14 mouse cellular contexts compared by ENCODE assay signal in the genomic region with DNA sequence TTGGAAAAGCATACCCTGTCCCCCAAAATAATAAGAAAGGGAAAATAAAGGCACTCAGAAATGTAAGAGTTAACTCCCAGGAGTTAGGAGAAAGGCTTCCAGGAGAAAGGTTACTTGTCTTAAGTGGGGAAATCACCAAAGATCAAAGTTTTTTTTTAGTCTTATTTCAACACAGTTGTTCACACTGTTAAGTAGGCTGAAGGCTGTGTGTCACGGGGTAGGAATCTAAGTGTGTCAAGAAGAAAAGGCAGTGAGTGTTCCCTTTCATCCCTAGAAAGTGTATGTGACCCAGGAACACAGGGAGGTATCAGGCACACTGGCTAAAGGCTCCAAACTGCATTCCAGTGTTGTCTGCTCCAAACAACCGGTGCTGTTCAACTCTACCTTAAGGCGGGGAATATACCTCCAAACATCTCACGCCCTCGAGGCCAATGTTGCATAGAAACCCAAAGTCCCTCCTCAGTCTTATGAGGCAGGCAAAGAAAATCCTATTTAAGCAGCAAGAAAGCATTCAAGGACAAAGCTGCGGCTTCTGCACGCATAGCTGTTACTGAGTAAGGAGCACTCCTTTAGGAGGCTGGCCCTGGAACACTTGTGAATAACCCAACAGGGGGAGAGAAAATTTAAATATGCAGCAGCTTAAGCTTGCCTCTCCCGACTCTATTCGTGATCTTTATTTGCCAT. TPM values are rescaled to one million over a fixed set of nuclear protein-coding genes. Genes with fewer than 3 reads are reported as not detected.
DNase-seq lines count a peak whose midpoint lies in the region; ATAC-seq and TF ChIP-seq lines count a peak whose summit lies in the region.
"Had no signal": no experiment of that assay in that cellular context is flagged by ENCODE, and none has a peak within 500 bp of the region (broad histone marks: within the 10 kb centered on the region; RNA-seq: fewer than 3 reads in every experiment).

No protein-coding gene starts in this region.

- 0 out of 2 replicates have a peak, but pooled peaks cover 4% of the 10 kb centered on the region for H3K4me1 ChIP-seq in lung, embryonic 14.5 days (ENCODE audit: insufficient read depth)
- peaks cover 69% of the 10 kb centered on the region for H3K4me1 ChIP-seq in E14TG2a.4 (replicated peaks; ENCODE audit: low read depth, low read length)
- H3K4me1 ChIP-seq in liver, embryonic 16.5 days (ENCODE audit: control insufficient read depth, low read depth, low read length) = peaks cover 45% of the 10 kb centered on the region

- DNase-seq in lung, embryonic 14.5 days = peak; percentile 37
- DNase-seq in lung, postnatal 14 days = no peak
- peak; percentile 38 for DNase-seq in brain, embryonic 14.5 days (ENCODE audit: low read depth)
- DNase-seq in thymus, postnatal 25 days = no peak
- DNase-seq in right cerebral cortex, postnatal 25 days = no peak
- DNase-seq in frontal cortex, adult 2 months (ENCODE audit: extremely low spot score in 1 of 2, low spot score in 1 of 2) = no peak
- DNase-seq: cerebellum, postnatal 36 days; layer of hippocampus, adult 9-11 months; right cerebral cortex, postnatal 14 days had no signal

- no peak for TF ChIP-seq POLR2A in brain, embryonic 14.5 days (IDR thresholded peaks at IDR 0.05; ENCODE audit: borderline replicate concordance, extremely low read depth, insufficient read depth, insufficient read length, poor library complexity, severe bottlenecking)

- WGBS in lung, embryonic 14.5 days = 46% methylated on average over 9 of the region's 9 CpGs
- WGBS in liver, embryonic 16.5 days (ENCODE audit: insufficient replicate concordance) = 34% methylated on average over 9 of the region's 9 CpGs

- peak overlapping the region; percentile 29; the same call in 1 of the 2 replicates for H3K4me2 ChIP-seq in lung, embryonic 14.5 days
- no peak overlapping the region for H3K4me2 ChIP-seq in liver, embryonic 16.5 days (ENCODE audit: low read depth, low read length)
- H3K4me2 ChIP-seq: embryonic facial prominence, embryonic 15.5 days; hindbrain, embryonic 15.5 days had no signal

- H3K4me3 ChIP-seq in lung, embryonic 14.5 days (ENCODE audit: low read depth, low read length) = no peak overlapping the region
- peak overlapping the region; percentile 40 for H3K4me3 ChIP-seq in E14TG2a.4 (replicated peaks; ENCODE audit: low read length)
- no peak overlapping the region for H3K4me3 ChIP-seq in liver, embryonic 16.5 days (ENCODE audit: low read depth, low read length)
- H3K4me3 ChIP-seq: embryonic facial prominence, embryonic 15.5 days; hindbrain, embryonic 15.5 days; limb, embryonic 10.5 days had no signal

- no peaks in the 10 kb centered on the region for H3K36me3 ChIP-seq in lung, embryonic 14.5 days (ENCODE audit: insufficient read depth)
- H3K36me3 ChIP-seq in E14TG2a.4 (ENCODE audit: insufficient read depth, low read length) = peaks cover 25% of the 10 kb centered on the region
- no peaks in the 10 kb centered on the region for H3K36me3 ChIP-seq in liver, embryonic 16.5 days (ENCODE audit: control insufficient read depth, insufficient read depth)
- H3K36me3 ChIP-seq: embryonic facial prominence, embryonic 15.5 days; hindbrain, embryonic 15.5 days; limb, embryonic 10.5 days had no signal

- no peak for TF ChIP-seq CTCF in lung, embryonic 14.5 days (IDR thresholded peaks at IDR 0.05; ENCODE audit: low read depth)
- no peak for TF ChIP-seq CTCF in E14TG2a.4 (conservative IDR thresholded peaks at IDR 0.05; ENCODE audit: low read length)
- TF ChIP-seq CTCF in brain, embryonic 14.5 days (IDR thresholded peaks at IDR 0.05; ENCODE audit: borderline replicate concordance, extremely low read depth, insufficient read depth, insufficient read length) = no peak

- no peaks in the 10 kb centered on the region for H3K27me3 ChIP-seq in lung, embryonic 14.5 days (ENCODE audit: insufficient read depth, low read length)
- H3K27me3 ChIP-seq in E14TG2a.4 (ENCODE audit: insufficient read depth, low read length) = no peaks in the 10 kb centered on the region
- H3K27me3 ChIP-seq in liver, embryonic 16.5 days (ENCODE audit: control insufficient read depth, insufficient read depth, low read depth, low read length) = no peaks in the 10 kb centered on the region

- peak; percentile 44; the same call in 1 of the 2 replicates for ATAC-seq in lung, embryonic 14.5 days (ENCODE audit: insufficient read depth)
- no peak for ATAC-seq in liver, embryonic 16.5 days (ENCODE audit: low read depth)

- H3K9me3 ChIP-seq in lung, embryonic 14.5 days (ENCODE audit: low read depth, low read length) = no peaks in the 10 kb centered on the region
- H3K9me3 ChIP-seq in E14TG2a.4 (ENCODE audit: low read length) = peaks cover 23% of the 10 kb centered on the region
- no peaks in the 10 kb centered on the region for H3K9me3 ChIP-seq in liver, embryonic 16.5 days (replicated peaks; ENCODE audit: control insufficient read depth, low read length)
- H3K9me3 ChIP-seq: embryonic facial prominence, embryonic 15.5 days; hindbrain, embryonic 15.5 days; limb, embryonic 10.5 days had no signal

- peak overlapping the region; percentile 58 for H3K27ac ChIP-seq in lung, embryonic 14.5 days (ENCODE audit: low read depth)
- H3K27ac ChIP-seq in liver, embryonic 16.5 days (ENCODE audit: low read length) = peak overlapping the region; percentile 46; the same call in 1 of the 2 replicates
- H3K27ac ChIP-seq: embryonic facial prominence, embryonic 15.5 days; hindbrain, embryonic 15.5 days; limb, embryonic 10.5 days had no signal

- H3K9ac ChIP-seq in lung, embryonic 14.5 days = no peak overlapping the region
- H3K9ac ChIP-seq in liver, embryonic 16.5 days (ENCODE audit: low read depth, low read length) = peak overlapping the region; percentile 21
- H3K9ac ChIP-seq: embryonic facial prominence, embryonic 15.5 days; hindbrain, embryonic 15.5 days had no signal

RNA-seq across cellular contexts. Expression of gene Egln3, which starts 39.5 kb away (rescaled TPM):
- 11.4 and 15.5 TPM in 2 replicates for polyA plus RNA-seq in lung, embryonic 14.5 days (2014; fragmentation: Nextera tagmentation; extraction: Ambion mirVana)
- polyA plus RNA-seq in brain, embryonic 14.5 days (2012; rRNA removed) = 6.9 and 8.7 TPM in 2 replicates
- 3.7 and 5.0 TPM in 2 replicates for polyA plus RNA-seq in liver, embryonic 16.5 days (2015; fragmentation: Nextera tagmentation; extraction: Ambion mirVana)
- polyA plus RNA-seq in frontal cortex, adult 2 months (2012; rRNA removed) = 14.7 and 15.8 TPM in 2 replicates

Comparison
In these comparisons a context has a peak if more than half of its experiments do, and no peak if none do; other contexts are left out.
1. DNase-seq: peak in lung, embryonic 14.5 days (single experiment) and brain, embryonic 14.5 days (single experiment); none in lung, postnatal 14 days (single experiment), thymus, postnatal 25 days (single experiment), right cerebral cortex, postnatal 25 days (single experiment) and frontal cortex, adult 2 months (0 of 2).